Mouse (Mus musculus): ENCODE measurements around the gene Mipol1.

DNA sequence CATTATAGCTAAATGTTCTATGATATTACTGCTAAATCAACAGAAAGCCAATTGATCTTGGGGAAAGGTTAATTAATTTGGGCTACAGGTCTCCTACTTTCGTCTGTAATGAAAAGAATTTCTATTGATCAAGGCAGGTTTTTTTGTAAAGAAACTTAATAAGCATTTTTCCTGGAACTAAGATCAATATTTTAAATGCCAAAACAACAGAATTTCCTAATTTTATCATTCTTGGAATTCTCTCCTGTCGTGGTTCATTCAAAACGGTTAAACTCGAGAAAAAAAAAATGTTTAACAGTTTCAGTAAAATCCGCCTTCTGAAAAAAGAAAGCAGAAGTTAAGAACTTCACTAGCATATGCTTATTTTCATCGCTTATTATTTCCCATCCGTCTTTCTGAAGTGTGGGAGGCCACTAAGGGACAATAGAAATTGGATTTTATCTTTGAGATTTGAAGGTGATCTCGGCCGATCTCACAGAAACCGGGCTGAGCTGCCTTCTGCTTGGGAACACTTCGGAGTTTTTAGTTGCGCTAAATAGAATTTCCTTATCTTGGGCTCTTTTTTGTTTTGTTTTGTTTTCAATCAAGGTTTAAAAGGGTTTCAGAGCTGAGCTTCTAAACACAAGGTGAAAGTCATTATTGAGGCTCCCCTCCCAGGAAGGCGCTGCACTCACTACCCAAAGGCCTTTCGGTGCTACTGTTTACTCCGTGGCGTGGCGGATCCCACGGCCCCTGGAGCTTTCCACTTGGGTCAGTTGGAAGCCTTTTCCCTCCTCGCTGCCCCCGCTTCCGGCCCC, 307.8 kb downstream of the Mipol1 start:
- no peak for TF ChIP-seq CTCF (IDR thresholded peaks at IDR 0.05; ENCODE audit: borderline replicate concordance, extremely low read depth, insufficient read depth, insufficient read length)
- TF ChIP-seq POLR2A (IDR thresholded peaks at IDR 0.05; ENCODE audit: borderline replicate concordance, extremely low read depth, insufficient read depth, insufficient read length, poor library complexity, severe bottlenecking) = no peak

All from brain, embryonic 14.5 days (tissue).